Mouse (Mus musculus): ENCODE measurements around the gene Zdhhc7. TPM values are rescaled to one million over a fixed set of nuclear protein-coding genes. Genes with fewer than 3 reads are reported as not detected.

The Zdhhc7 gene
- total and polyA plus RNA-seq, 3 experiments: 18.3 to 26.3 (median 23.7) TPM

GRCm38 (mm10) chr8:120116600-120116999 lies 15.3 kb upstream of the Zdhhc7 start:
- in situ Hi-C loops (cut with MboI; ENCODE audit: low pct_ligation_motif_present, low pct_unique_long_range_greater_than_20kb, low sequenced_read_pairs) (no loop called here), dilution Hi-C loops (cut with MboI; ENCODE audit: extremely low pct_ligation_motif_present, extremely low pct_unique_long_range_greater_than_20kb, low sequenced_read_pairs) (no loop called here)
- no peaks in the 10 kb centered on the region for H3K36me3 ChIP-seq (replicated peaks in 1 of 2; ENCODE audit: control insufficient read depth in 1 of 2, insufficient read depth in 1 of 2, low read length in 1 of 2)
- H3K4me1 ChIP-seq (ENCODE audit: control insufficient read depth in 1 of 2, insufficient read depth in 2 of 2): peaks cover 13 to 25% of the 10 kb centered on the region in 2 experiments
- no peak for DNase-seq (ENCODE audit: extremely low read depth)
- no peaks in the 10 kb centered on the region for H3K79me2 ChIP-seq (replicated peaks; ENCODE audit: control insufficient read depth, extremely low read depth, insufficient read depth, poor library complexity, severe bottlenecking)
- H3K9me3 ChIP-seq (replicated peaks; ENCODE audit: low read length): peaks cover 18% of the 10 kb centered on the region
- no peak overlapping the region for H3K4me3 ChIP-seq (replicated peaks in 1 of 3; ENCODE audit: low read depth in 2 of 3, low read length in 2 of 3, poor library complexity in 1 of 3)
- no peak overlapping the region for H3K4me2 ChIP-seq (ENCODE audit: insufficient read depth, low read depth, poor library complexity, severe bottlenecking)
- H3K9ac ChIP-seq (ENCODE audit: insufficient read depth, low read depth): no peak overlapping the region
- H3K27ac ChIP-seq (ENCODE audit: insufficient read depth, low read depth): no peak overlapping the region
- TF ChIP-seq ELF1 (IDR thresholded peaks at IDR 0.05; ENCODE audit: low read depth, low read length) (no peak), PAX5 (IDR thresholded peaks at IDR 0.05; ENCODE audit: low read length) (no peak), GABPA (IDR thresholded peaks at IDR 0.05; ENCODE audit: insufficient replicate concordance, low read depth, low read length) (no peak), ZC3H11A (IDR thresholded peaks at IDR 0.05; ENCODE audit: low read depth, low read length) (no peak), CHD1 (IDR thresholded peaks at IDR 0.05; ENCODE audit: low read depth, low read length) (no peak), TBP (conservative IDR thresholded peaks at IDR 0.05; ENCODE audit: low read depth, low read length) (no peak), MXI1 (IDR thresholded peaks at IDR 0.05; ENCODE audit: low read depth, low read length) (no peak), BHLHE40 (IDR thresholded peaks at IDR 0.05; ENCODE audit: low read depth, low read length) (no peak), SIN3A (IDR thresholded peaks at IDR 0.05; ENCODE audit: low read length) (no peak), MAX (IDR thresholded peaks at IDR 0.05; ENCODE audit: low read length) (no peak), KAT2A (IDR thresholded peaks at IDR 0.05; ENCODE audit: insufficient replicate concordance, low read length) (no peak), RAD21 (IDR thresholded peaks at IDR 0.05; ENCODE audit: low read depth, low read length) (no peak), ZMIZ1 (IDR thresholded peaks at IDR 0.05; ENCODE audit: low read depth, low read length) (no peak), NELFE (IDR thresholded peaks at IDR 0.05; ENCODE audit: low read depth, low read length) (no peak), EP300 (IDR thresholded peaks at IDR 0.05; ENCODE audit: low read length) (no peak), RCOR1 (conservative IDR thresholded peaks at IDR 0.05; ENCODE audit: low read depth, low read length) (no peak), HCFC1 (IDR thresholded peaks at IDR 0.05; ENCODE audit: low read depth, low read length) (no peak), MAZ (IDR thresholded peaks at IDR 0.05; ENCODE audit: low read depth, low read length) (no peak)
- peaks cover 79% of the 10 kb centered on the region for H3K27me3 ChIP-seq (replicated peaks)

- H3K27ac ChIP-seq (ENCODE audit: insufficient read depth, low read depth): no peak overlapping the region
- DNase-seq (ENCODE audit: extremely low read depth): no peak
- H3K9ac ChIP-seq (ENCODE audit: insufficient read depth, low read depth): peak overlapping the region; percentile 11; the same call in 1 of the 2 replicates
- peaks cover 6 to 9% of the 10 kb centered on the region in 2 experiments; a peak in 3 of 4 replicates for H3K4me1 ChIP-seq (ENCODE audit: control insufficient read depth in 1 of 2, insufficient read depth in 2 of 2)
- H3K9me3 ChIP-seq (replicated peaks; ENCODE audit: low read length): peaks cover 18% of the 10 kb centered on the region
- in situ Hi-C loops (cut with MboI; ENCODE audit: low pct_ligation_motif_present, low pct_unique_long_range_greater_than_20kb, low sequenced_read_pairs) (no loop called here), dilution Hi-C loops (cut with MboI; ENCODE audit: extremely low pct_ligation_motif_present, extremely low pct_unique_long_range_greater_than_20kb, low sequenced_read_pairs) (no loop called here)
- peak overlapping the region in 2 of 3 experiments; percentile 50 to 64 for H3K4me3 ChIP-seq (replicated peaks in 1 of 3; ENCODE audit: low read depth in 2 of 3, low read length in 2 of 3, poor library complexity in 1 of 3)
- peaks cover 62% of the 10 kb centered on the region for H3K27me3 ChIP-seq (replicated peaks)
- H3K79me2 ChIP-seq (replicated peaks; ENCODE audit: control insufficient read depth, extremely low read depth, insufficient read depth, poor library complexity, severe bottlenecking): no peaks in the 10 kb centered on the region
- TF ChIP-seq CHD1 (IDR thresholded peaks at IDR 0.05; ENCODE audit: low read depth, low read length): no peak
- peak overlapping the region; percentile 45 for H3K4me2 ChIP-seq (ENCODE audit: insufficient read depth, low read depth, poor library complexity, severe bottlenecking)
- H3K36me3 ChIP-seq (replicated peaks in 1 of 2; ENCODE audit: control insufficient read depth in 1 of 2, insufficient read depth in 1 of 2, low read length in 1 of 2): no peaks in the 10 kb centered on the region
Observed at GRCm38 (mm10) chr8:120114315-120114841, 13.1 kb upstream of the Zdhhc7 start.

Measured in CH12.LX (cell line).